In genomic region chr4:141477681-141478102, GRCm38 (mm10) we compare ENCODE assay signal across 10 mouse cellular contexts. TPM values are rescaled to one million over a fixed set of nuclear protein-coding genes. Genes with fewer than 3 reads are reported as not detected.
A peak's percentile ranks its signal among the peaks of the same experiment; 100 is the strongest.
DNase-seq lines count a peak whose midpoint lies in the region; ATAC-seq and TF ChIP-seq lines count a peak whose summit lies in the region.
"Had no signal": no experiment of that assay in that cellular context is flagged by ENCODE, and none has a peak within 500 bp of the region (broad histone marks: within the 10 kb centered on the region; RNA-seq: fewer than 3 reads in every experiment).

No protein-coding gene starts in this region.

- ATAC-seq in intestine, postnatal 0 days: no peak
- peak; percentile 70; the same call in 1 of the 2 replicates for ATAC-seq in stomach, embryonic 14.5 days (ENCODE audit: insufficient number of reproducible peaks, insufficient read depth, low FRiP score, low read depth)
- ATAC-seq: Patski had no signal

- TF ChIP-seq CTCF in intestine, postnatal 0 days (IDR thresholded peaks at IDR 0.05; ENCODE audit: low read depth): no peak

- no peak overlapping the region for H3K9ac ChIP-seq in intestine, postnatal 0 days (ENCODE audit: low read depth, low read length)
- H3K9ac ChIP-seq in stomach, embryonic 14.5 days (replicated peaks; ENCODE audit: low read depth, low read length): no peak overlapping the region
- H3K9ac ChIP-seq: limb, embryonic 12.5 days had no signal

- no peaks in the 10 kb centered on the region for H3K4me1 ChIP-seq in intestine, postnatal 0 days (replicated peaks; ENCODE audit: control insufficient read depth, insufficient read depth, low read length)
- no peaks in the 10 kb centered on the region for H3K4me1 ChIP-seq in stomach, embryonic 14.5 days (ENCODE audit: control insufficient read depth, insufficient read depth, low read length)
- H3K4me1 ChIP-seq: limb, embryonic 12.5 days had no signal

- no peak overlapping the region for H3K4me2 ChIP-seq in intestine, postnatal 0 days (replicated peaks; ENCODE audit: low read depth)
- H3K4me2 ChIP-seq in stomach, embryonic 14.5 days (replicated peaks; ENCODE audit: low read depth, low read length): no peak overlapping the region
- H3K4me2 ChIP-seq: limb, embryonic 12.5 days had no signal

- DNase-seq in kidney, postnatal 14 days: peak; percentile 48
- no peak for DNase-seq in kidney, adult 11 months
- peak; percentile 63 for DNase-seq in c-Kit-positive CD71-negative TER-119-negative erythroid progenitor cells, embryonic 14.5 days (ENCODE audit: low read depth)
- peak; percentile 49 to 67 for DNase-seq in frontal cortex, postnatal 25 days (ENCODE audit: low spot score in 2 of 2)
- peak; percentile 70 for DNase-seq in lung, postnatal 25 days (ENCODE audit: low spot score)
- DNase-seq in thymus, postnatal 25 days: no peak

- WGBS in intestine, postnatal 0 days: 71% methylated on average over 16 of the region's 16 CpGs
- 75% methylated on average over 16 of the region's 16 CpGs for WGBS in stomach, embryonic 14.5 days

- peak overlapping the region; percentile 1; the same call in 1 of the 2 replicates for H3K27ac ChIP-seq in intestine, postnatal 0 days (ENCODE audit: low read depth, low read length)
- H3K27ac ChIP-seq in stomach, embryonic 14.5 days (ENCODE audit: low read length): peak overlapping the region; percentile 88
- H3K27ac ChIP-seq: limb, embryonic 12.5 days had no signal

- H3K4me3 ChIP-seq in intestine, postnatal 0 days (ENCODE audit: low read depth, low read length): no peak overlapping the region
- H3K4me3 ChIP-seq in stomach, embryonic 14.5 days (ENCODE audit: low read depth, low read length): no peak overlapping the region
- H3K4me3 ChIP-seq: limb, embryonic 12.5 days had no signal

- no peaks in the 10 kb centered on the region for H3K9me3 ChIP-seq in intestine, postnatal 0 days (ENCODE audit: control insufficient read depth)
- no peaks in the 10 kb centered on the region for H3K9me3 ChIP-seq in stomach, embryonic 14.5 days (ENCODE audit: control insufficient read depth, low read depth, low read length)
- H3K9me3 ChIP-seq: limb, embryonic 12.5 days had no signal

- peaks cover 95% of the 10 kb centered on the region for H3K36me3 ChIP-seq in intestine, postnatal 0 days (ENCODE audit: control insufficient read depth, insufficient read depth)
- peaks cover 78% of the 10 kb centered on the region for H3K36me3 ChIP-seq in stomach, embryonic 14.5 days (ENCODE audit: control insufficient read depth, insufficient read depth, low read length)

- H3K27me3 ChIP-seq in intestine, postnatal 0 days (replicated peaks; ENCODE audit: control insufficient read depth, insufficient read depth, low read length): no peaks in the 10 kb centered on the region
- no peaks in the 10 kb centered on the region for H3K27me3 ChIP-seq in stomach, embryonic 14.5 days (ENCODE audit: control insufficient read depth, insufficient read depth, low read length)
- H3K27me3 ChIP-seq: limb, embryonic 12.5 days; Patski had no signal

RNA-seq across cellular contexts. Expression of gene Zbtb17, which starts 33.2 kb away (rescaled TPM):
- 9.7 and 9.8 TPM in 2 replicates for polyA plus RNA-seq in intestine, postnatal 0 days (2015; fragmentation: Nextera tagmentation; extraction: Ambion mirVana)
- 30.8 and 30.9 TPM in 2 replicates for polyA plus RNA-seq in stomach, embryonic 14.5 days (2014; fragmentation: Nextera tagmentation; extraction: Ambion mirVana)

RNA-seq across cellular contexts. Expression of gene Srarp, which starts 41.8 kb away (rescaled TPM):
- polyA plus RNA-seq in intestine, postnatal 0 days (2015; fragmentation: Nextera tagmentation; extraction: Ambion mirVana): not detected in 2 replicates
- polyA plus RNA-seq in stomach, embryonic 14.5 days (2014; fragmentation: Nextera tagmentation; extraction: Ambion mirVana): not detected in 2 replicates
- polyA plus RNA-seq: limb, embryonic 12.5 days had no signal

RNA-seq across cellular contexts. Expression of gene Hspb7, which starts 57.1 kb away (rescaled TPM):
- polyA plus RNA-seq in intestine, postnatal 0 days (2015; fragmentation: Nextera tagmentation; extraction: Ambion mirVana): 4.7 and 8.0 TPM in 2 replicates
- 4.2 and 4.7 TPM in 2 replicates for polyA plus RNA-seq in stomach, embryonic 14.5 days (2014; fragmentation: Nextera tagmentation; extraction: Ambion mirVana)
- polyA plus RNA-seq: limb, embryonic 12.5 days had no signal

Comparison
In these comparisons a context has a peak if more than half of its experiments do, and no peak if none do; other contexts are left out.
1. DNase-seq: peak in kidney, postnatal 14 days (single experiment), c-Kit-positive CD71-negative TER-119-negative erythroid progenitor cells, embryonic 14.5 days (single experiment), frontal cortex, postnatal 25 days (2 of 2) and lung, postnatal 25 days (single experiment); none in kidney, adult 11 months (single experiment) and thymus, postnatal 25 days (single experiment).